8 mouse cellular contexts compared by ENCODE assay signal in genomic region chr16:90885781-90886565, GRCm38 (mm10). TPM values are rescaled to one million over a fixed set of nuclear protein-coding genes. Genes with fewer than 3 reads are reported as not detected.
DNase-seq lines count a peak whose midpoint lies in the region; ATAC-seq and TF ChIP-seq lines count a peak whose summit lies in the region.

No protein-coding gene starts in this region.

- 0 out of 2 replicates have a peak, but pooled peaks have one; percentile 15 for ATAC-seq in limb, embryonic 14.5 days (ENCODE audit: low FRiP score, low read depth)
- no peak for ATAC-seq in midbrain, embryonic 13.5 days

- 62% methylated on average over 9 of the region's 9 CpGs for WGBS in limb, embryonic 14.5 days
- 65% methylated on average over 9 of the region's 9 CpGs for WGBS in limb, embryonic 10.5 days
- WGBS in midbrain, embryonic 13.5 days: 76% methylated on average over 9 of the region's 9 CpGs

- peak; percentile 55 for DNase-seq in adrenal gland, adult 2 months
- no peak for DNase-seq in adrenal gland, postnatal 25 days
- peak; percentile 66 for DNase-seq in limb, embryonic 14.5 days (ENCODE audit: low spot score)
- no peak for DNase-seq in limb, embryonic 10.5 days (ENCODE audit: low spot score)
- peak; percentile 17 to 46 for DNase-seq in heart, postnatal 14 days
- peak; percentile 45 for DNase-seq in ovary, postnatal 36 days (ENCODE audit: low spot score)
- no peak for DNase-seq in left cerebral cortex, adult 9 months (ENCODE audit: low spot score in 2 of 2)

- H3K27me3 ChIP-seq in limb, embryonic 14.5 days (ENCODE audit: control insufficient read depth, insufficient read depth, low read length): no peaks in the 10 kb centered on the region
- no peaks in the 10 kb centered on the region for H3K27me3 ChIP-seq in limb, embryonic 10.5 days (ENCODE audit: low read depth, poor library complexity, severe bottlenecking)
- no peaks in the 10 kb centered on the region for H3K27me3 ChIP-seq in midbrain, embryonic 13.5 days

- no peaks in the 10 kb centered on the region for H3K9me3 ChIP-seq in limb, embryonic 14.5 days (ENCODE audit: control insufficient read depth, low read length)
- H3K9me3 ChIP-seq in limb, embryonic 10.5 days (replicated peaks): no peaks in the 10 kb centered on the region
- H3K9me3 ChIP-seq in midbrain, embryonic 13.5 days: no peaks in the 10 kb centered on the region

- TF ChIP-seq POLR2A in limb, embryonic 14.5 days (IDR thresholded peaks at IDR 0.05; ENCODE audit: borderline replicate concordance, extremely low read depth, insufficient read depth, insufficient read length): no peak

- no peak overlapping the region for H3K9ac ChIP-seq in limb, embryonic 14.5 days (ENCODE audit: low read depth, low read length, severe bottlenecking)
- no peak overlapping the region for H3K9ac ChIP-seq in midbrain, embryonic 13.5 days (replicated peaks)

- no peaks in the 10 kb centered on the region for H3K36me3 ChIP-seq in limb, embryonic 14.5 days (ENCODE audit: control insufficient read depth, insufficient read depth, low read length)
- H3K36me3 ChIP-seq in limb, embryonic 10.5 days: no peaks in the 10 kb centered on the region
- H3K36me3 ChIP-seq in midbrain, embryonic 13.5 days: no peaks in the 10 kb centered on the region

- no peak overlapping the region; the same call in 1 of the 2 replicates for H3K27ac ChIP-seq in limb, embryonic 14.5 days (replicated peaks; ENCODE audit: low read depth, low read length)
- no peak overlapping the region for H3K27ac ChIP-seq in limb, embryonic 10.5 days
- no peak overlapping the region for H3K27ac ChIP-seq in midbrain, embryonic 13.5 days

- H3K4me1 ChIP-seq in limb, embryonic 14.5 days (ENCODE audit: control insufficient read depth, insufficient read depth, low read length): peaks cover 26% of the 10 kb centered on the region
- peaks cover 11% of the 10 kb centered on the region for H3K4me1 ChIP-seq in limb, embryonic 10.5 days
- H3K4me1 ChIP-seq in midbrain, embryonic 13.5 days (replicated peaks): no peaks in the 10 kb centered on the region

- H3K4me3 ChIP-seq in limb, embryonic 14.5 days (replicated peaks; ENCODE audit: low read length): no peak overlapping the region
- no peak overlapping the region for H3K4me3 ChIP-seq in limb, embryonic 10.5 days
- no peak overlapping the region for H3K4me3 ChIP-seq in midbrain, embryonic 13.5 days (replicated peaks)

- H3K4me2 ChIP-seq in limb, embryonic 14.5 days (replicated peaks; ENCODE audit: low read depth, low read length, severe bottlenecking): no peak overlapping the region
- H3K4me2 ChIP-seq in midbrain, embryonic 13.5 days (replicated peaks): no peak overlapping the region

- intact Hi-C loops in heart, postnatal 14 days (cut with DNase I): loop anchor here (5.0 kb wide), 1 partner anchor 36 kb away; no protein-coding TSS in a partner anchor

RNA-seq across cellular contexts. Expression of gene Cfap298, which starts 48.9 kb away (rescaled TPM):
- total RNA-seq in adrenal gland, adult 2 months (2021): 10 to 100 TPM; 28.8 to 34.2 TPM
- 70.4 and 77.5 TPM in 2 replicates for polyA plus RNA-seq in adrenal gland, adult 2 months (2012; rRNA removed)
- total RNA-seq in adrenal gland, postnatal 25 days (2021): 27.7 and 31.5 TPM in 2 replicates
- polyA plus RNA-seq in limb, embryonic 14.5 days (2012; rRNA removed): 12.0 and 17.0 TPM in 2 replicates
- 30.7 and 33.1 TPM in 2 replicates for polyA plus RNA-seq in limb, embryonic 14.5 days (2014; fragmentation: Nextera tagmentation; extraction: Ambion mirVana)
- polyA plus RNA-seq in limb, embryonic 10.5 days (2016; fragmentation: Nextera tagmentation; extraction: Ambion mirVana): 45.5 and 57.1 TPM in 2 replicates
- total RNA-seq in heart, postnatal 14 days (2021): 10 to 100 TPM; 25.6 to 28.3 TPM
- polyA plus RNA-seq in midbrain, embryonic 13.5 days (2015; fragmentation: Nextera tagmentation; extraction: Ambion mirVana): 43.3 and 47.0 TPM in 2 replicates

RNA-seq across cellular contexts. Expression of gene Eva1c, which starts 59.5 kb away (rescaled TPM):
- total RNA-seq in adrenal gland, adult 2 months (2021): 1 to 10 TPM; 4.4 to 4.8 TPM
- 7.6 and 8.9 TPM in 2 replicates for polyA plus RNA-seq in adrenal gland, adult 2 months (2012; rRNA removed)
- total RNA-seq in adrenal gland, postnatal 25 days (2021): 3.1 and 4.1 TPM in 2 replicates
- 1.4 and 1.8 TPM in 2 replicates for polyA plus RNA-seq in limb, embryonic 14.5 days (2012; rRNA removed)
- polyA plus RNA-seq in limb, embryonic 14.5 days (2014; fragmentation: Nextera tagmentation; extraction: Ambion mirVana): 1.5 and 2.6 TPM in 2 replicates
- 0.16 and 0.43 TPM in 2 replicates for polyA plus RNA-seq in limb, embryonic 10.5 days (2016; fragmentation: Nextera tagmentation; extraction: Ambion mirVana)
- 1 to 10 TPM; 2.3 to 2.7 TPM for total RNA-seq in heart, postnatal 14 days (2021)
- 1.7 and 2.6 TPM in 2 replicates for polyA plus RNA-seq in midbrain, embryonic 13.5 days (2015; fragmentation: Nextera tagmentation; extraction: Ambion mirVana)

Comparison
In these comparisons a context has a peak if more than half of its experiments do, and no peak if none do; other contexts are left out.
1. DNase-seq: peak in adrenal gland, adult 2 months (single experiment), limb, embryonic 14.5 days (single experiment), heart, postnatal 14 days (2 of 2) and ovary, postnatal 36 days (single experiment); none in adrenal gland, postnatal 25 days (single experiment), limb, embryonic 10.5 days (single experiment) and left cerebral cortex, adult 9 months (0 of 2).